Mouse (Mus musculus) lung, adult 18-20 months (tissue): ENCODE results near the gene Lpp.
"Not testable (repeated sequence)": the region's sequence is repeated elsewhere in the genome, so short reads cannot be mapped to it uniquely, and the experiment has no call there.

Source experiments
- DNase-seq, 2 experiments: peaks; one replicate each; pipeline ENCODE4 v3.0.0; 2022; ENCODE audit warnings: mixed read lengths in 2 of 2

The Lpp gene

GRCm38 (mm10) chr16:25016261-25016836 is 623.0 kb downstream of the Lpp start:
- no peak for DNase-seq

- no peak for DNase-seq
Measured at GRCm38 (mm10) chr16:25017046-25017445, 623.7 kb downstream of the Lpp start.

- not testable (repeated sequence) for DNase-seq
Measured at GRCm38 (mm10) chr16:25021743-25022359, 628.5 kb downstream of the Lpp start.

- no peak for DNase-seq
Measured at GRCm38 (mm10) chr16:25024591-25024990, 631.3 kb downstream of the Lpp start.

GRCm38 (mm10) chr16:25026191-25026590 is 632.9 kb downstream of the Lpp start:
- no peak for DNase-seq

- DNase-seq = no peak
Measured at GRCm38 (mm10) chr16:25029548-25029947, 636.2 kb downstream of the Lpp start.

- no peak for DNase-seq
Measured at GRCm38 (mm10) chr16:25037361-25037760, 644.1 kb downstream of the Lpp start.

- no peak for DNase-seq
Measured at GRCm38 (mm10) chr16:25038529-25038928, 645.2 kb downstream of the Lpp start.

- DNase-seq = no peak
Measured at GRCm38 (mm10) chr16:25039904-25040303, 646.6 kb downstream of the Lpp start.

- peak in 1 of 2 experiments; percentile 29 for DNase-seq
Measured at GRCm38 (mm10) chr16:25041165-25041564, 647.9 kb downstream of the Lpp start.

- DNase-seq = no peak
Measured at GRCm38 (mm10) chr16:25041855-25042529, 648.7 kb downstream of the Lpp start.
